Mouse (Mus musculus) heart, postnatal 0 days (tissue): ENCODE measurements around the gene Zswim4. TPM values are rescaled to one million over a fixed set of nuclear protein-coding genes. Genes with fewer than 3 reads are reported as not detected.

ENCODE experiments used
- ATAC-seq: fragments of 200-750 bp; cut with Nextera tagmentation; 2 replicates; pipeline ENCODE4 v1.8.0; 2017; ENCODE audit warnings: low read depth, moderate number of reproducible peaks, moderate library complexity; ENCODE audit not compliant: insufficient read depth
- DNase-seq: peaks from one replicate; pipeline ENCODE4 v3.0.0-alpha.2; 2016; ENCODE audit warnings: low spot score
- H3K27ac ChIP-seq: fragments of 300-500 bp; sonication (generic); 2 replicates; pipeline ENCODE4 v1.5.1; 2014; ENCODE audit warnings: low read depth, mild to moderate bottlenecking
- H3K27me3 ChIP-seq: fragments of 300-500 bp; sonication (generic); 2 replicates; pipeline ENCODE4 v1.6.1; 2014; ENCODE audit warnings: low read length, mixed read lengths; ENCODE audit not compliant: control insufficient read depth, insufficient read depth
- H3K36me3 ChIP-seq: fragments of 300-500 bp; sonication (generic); replicated peaks from 2 replicates; pipeline ENCODE4 v1.6.1; 2014; ENCODE audit warnings: low read length, mixed read lengths; ENCODE audit not compliant: control insufficient read depth, insufficient read depth
- H3K4me1 ChIP-seq: fragments of 300-500 bp; sonication (generic); 2 replicates; pipeline ENCODE4 v1.6.1; 2014; ENCODE audit warnings: antibody characterized with exemption; ENCODE audit not compliant: control insufficient read depth, insufficient read depth
- H3K4me2 ChIP-seq: fragments of 300-500 bp; sonication (generic); 2 replicates; pipeline ENCODE4 v1.6.1; 2014; ENCODE audit warnings: low read depth, mild to moderate bottlenecking, low read length, moderate library complexity
- H3K4me3 ChIP-seq: fragments of 300-500 bp; sonication (generic); 2 replicates; pipeline ENCODE4 v1.5.1; 2014; ENCODE audit warnings: low read depth, low read length
- H3K9ac ChIP-seq: fragments of 300-500 bp; sonication (generic); replicated peaks from 2 replicates; pipeline ENCODE4 v1.6.1; 2014; ENCODE audit warnings: low read depth, low read length, mixed read lengths
- H3K9me3 ChIP-seq: fragments of 300-500 bp; sonication (generic); replicated peaks from 2 replicates; pipeline ENCODE4 v1.6.1; 2016; ENCODE audit warnings: low read length; ENCODE audit not compliant: control insufficient read depth
- CTCF ChIP-seq: IDR thresholded peaks from 2 replicates; pipeline ENCODE4 v1.5.1; 2016; ENCODE audit warnings: antibody characterized with exemption, control low read depth, low read depth
- EP300 ChIP-seq: IDR thresholded peaks from 2 replicates; pipeline ENCODE4 v1.6.1; 2016; ENCODE audit warnings: antibody characterized with exemption, low read depth
- WGBS: fragments of 180-500 bp; shearing (Covaris S2); extraction: QIAGEN DNeasy Blood & Tissue Kit; methylation state at CpG from one replicate; pipeline ENCODE4 v1.1.7; 2014; 5-methylcytosine and 5-hydroxymethylcytosine counted together
- polyA plus RNA-seq: library from polyadenylated mRNA; unstranded; fragments of >200 nt; fragmentation: Nextera tagmentation; extraction: Ambion mirVana; gene quantifications from 2 replicates; pipeline ENCODE4 v1.2.1, GENCODE M21; 2015
- total RNA-seq: library from RNA; depleted of rRNA; stranded (reverse); fragments of >200 nt; gene quantifications from 2 replicates; pipeline ENCODE4 v1.2.3, GENCODE M21; 2014; ENCODE audit warnings: low replicate concordance

Zswim4 gene
- total and polyA plus RNA-seq, 2 experiments from 2014 or later, result 4.6 to 23.8 TPM

DNA sequence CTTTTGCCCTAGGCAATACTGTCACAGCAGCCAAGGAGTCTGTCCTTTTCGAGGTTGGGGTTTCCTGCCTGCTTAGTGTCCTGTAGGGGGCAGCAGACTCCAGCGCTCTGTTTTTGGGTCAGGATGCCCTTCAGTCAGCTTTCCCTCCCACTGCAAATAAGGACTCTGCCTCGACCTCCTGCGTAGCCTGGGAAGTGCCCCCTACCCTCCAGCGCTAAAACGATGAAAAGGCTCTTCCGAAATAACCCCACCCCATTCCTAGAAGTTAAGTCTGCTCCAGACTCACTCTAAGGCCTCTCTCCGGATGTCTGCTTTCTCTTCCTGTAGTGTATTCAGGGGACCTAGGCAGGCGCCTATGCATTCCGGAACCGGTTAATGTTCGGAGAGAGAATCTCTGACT, 50.3 kb downstream of the Zswim4 start:
- 0% methylated on average over 12 of the region's 12 CpGs for WGBS
- ATAC-seq, result peak; percentile 62
- H3K4me1 ChIP-seq, result peaks cover 16% of the 10 kb centered on the region; the same call in 1 of the 2 replicates

DNA sequence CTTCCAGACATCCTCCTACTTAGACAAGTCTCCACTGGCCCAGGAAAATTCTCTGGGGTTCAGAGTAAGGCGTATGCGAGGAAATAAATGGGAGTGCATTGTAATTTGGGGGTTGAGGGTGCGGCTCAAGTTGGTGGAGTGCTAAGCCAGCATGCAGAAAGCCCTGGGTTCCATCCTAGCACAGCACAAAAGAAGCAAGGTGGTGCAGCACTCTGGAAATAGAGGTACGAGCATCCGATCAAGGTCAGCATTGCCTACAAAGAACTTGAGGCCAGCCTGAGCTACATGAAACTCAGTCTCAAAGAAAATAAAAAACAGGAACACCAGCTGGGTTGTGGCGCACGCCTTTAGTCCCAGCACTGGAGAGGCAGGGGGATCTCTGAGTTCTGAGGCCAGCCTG, 51.7 kb downstream of the Zswim4 start, which contains the start of gene Nanos3:
TSS of gene Nanos3 (minus strand) at position 101 of the 400 bp plus-strand sequence.
- peak within 1 kb of the TSS; percentile 99 for H3K4me2 ChIP-seq
- no peak for ATAC-seq
- no peaks in the 10 kb centered on the region for H3K27me3 ChIP-seq
- no peaks in the 10 kb centered on the region for H3K9me3 ChIP-seq
- 97% methylated on average over 7 of the region's 7 CpGs for WGBS
- peak within 1 kb of the TSS; percentile 81 for H3K27ac ChIP-seq
- peak within 1 kb of the TSS; percentile 90 for H3K4me3 ChIP-seq
- H3K4me1 ChIP-seq, result peaks cover 22% of the 10 kb centered on the region; the same call in 1 of the 2 replicates
- no peaks in the 10 kb centered on the region for H3K36me3 ChIP-seq
- TF ChIP-seq CTCF, result no peak
- TF ChIP-seq EP300, result no peak
- DNase-seq, result no peak
- H3K9ac ChIP-seq, result peak within 1 kb of the TSS; percentile 97

More for the DNA sequence above, 50.3 kb downstream of the Zswim4 start:
- Histone ChIP-seq H3K27ac (peak overlapping the region; percentile 75), H3K36me3 (no peaks in the 10 kb centered on the region), H3K27me3 (no peaks in the 10 kb centered on the region), H3K9ac (peak overlapping the region; percentile 8; the same call in 1 of the 2 replicates), H3K9me3 (no peaks in the 10 kb centered on the region), H3K4me3 (peak overlapping the region; percentile 41), H3K4me2 (peak overlapping the region; percentile 70)
- DNase-seq, result peak; percentile 88
- TF ChIP-seq EP300, result no peak
- TF ChIP-seq CTCF, result peak; percentile 92

DNA sequence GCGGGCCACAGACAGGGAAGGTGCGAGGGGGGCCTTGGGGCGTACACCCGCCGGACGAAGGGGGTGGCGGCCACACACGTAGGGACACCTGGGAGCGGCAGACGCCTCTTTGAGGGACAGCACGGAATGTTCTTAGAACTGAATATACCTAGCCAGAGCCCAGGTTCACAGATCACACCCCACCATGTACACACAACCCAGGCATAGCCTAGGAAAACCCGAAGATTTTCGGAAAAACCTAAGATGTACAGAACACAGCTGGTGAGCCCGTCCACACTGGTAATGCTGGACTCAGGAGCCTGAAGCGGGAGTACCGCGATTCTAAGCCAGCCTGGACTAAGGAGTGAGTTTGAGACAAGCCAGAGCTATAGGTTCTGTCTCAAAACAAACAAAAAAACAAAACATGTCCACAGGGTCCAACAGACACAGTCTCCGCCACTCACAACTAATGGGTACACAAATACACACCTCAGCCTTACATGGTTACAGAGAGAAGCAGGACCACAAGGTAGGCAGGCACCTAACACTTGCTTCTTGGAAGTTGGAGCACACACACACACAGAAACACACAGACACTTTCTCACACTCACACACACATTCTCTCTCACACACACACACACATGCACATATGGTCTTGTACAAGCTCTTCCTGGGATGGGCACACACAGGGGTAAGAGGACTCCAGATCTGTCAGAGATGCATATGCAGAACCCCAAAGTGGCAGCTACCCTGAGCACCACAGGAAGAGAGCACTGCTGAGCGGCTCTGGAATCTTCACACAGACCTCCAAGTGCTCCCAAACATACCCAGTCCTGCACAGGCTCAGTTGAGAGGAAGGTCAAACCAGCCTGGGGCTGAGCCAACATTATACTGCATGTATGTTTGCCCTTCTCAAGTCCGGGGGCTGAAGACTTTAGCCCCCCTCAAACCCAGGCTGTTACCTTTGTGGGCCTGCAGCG, 52.5 kb downstream of the Zswim4 start:
- no peak for DNase-seq
- Histone ChIP-seq H3K9me3 (no peaks in the 10 kb centered on the region), H3K4me2 (peak overlapping the region; percentile 99), H3K4me3 (peak overlapping the region; percentile 90), H3K9ac (peak overlapping the region; percentile 97), H3K27ac (peak overlapping the region; percentile 81), H3K36me3 (no peaks in the 10 kb centered on the region), H3K27me3 (no peaks in the 10 kb centered on the region), H3K4me1 (peaks cover 28% of the 10 kb centered on the region; the same call in 1 of the 2 replicates)
- no peak for TF ChIP-seq CTCF
- 21% methylated on average over 21 of the region's 21 CpGs for WGBS
- no peak for ATAC-seq

- ATAC-seq (peak; percentile 22), DNase-seq (no peak)
- H3K36me3 ChIP-seq, result no peaks in the 10 kb centered on the region
- no peak for TF ChIP-seq CTCF
- no peak for TF ChIP-seq EP300
- under 1% methylated on average over 69 of the region's 87 CpGs for WGBS
- peak overlapping the region; percentile 81 for H3K27ac ChIP-seq
- H3K4me3 ChIP-seq, result peak overlapping the region; percentile 90
- peak overlapping the region; percentile 99 for H3K4me2 ChIP-seq
- H3K27me3 ChIP-seq, result no peaks in the 10 kb centered on the region
- peak overlapping the region; percentile 97 for H3K9ac ChIP-seq
- peaks cover 28% of the 10 kb centered on the region; the same call in 1 of the 2 replicates for H3K4me1 ChIP-seq
- no peaks in the 10 kb centered on the region for H3K9me3 ChIP-seq
Observed at GRCm38 (mm10) chr8:84183261-84184084, 53.4 kb downstream of the Zswim4 start.

DNA sequence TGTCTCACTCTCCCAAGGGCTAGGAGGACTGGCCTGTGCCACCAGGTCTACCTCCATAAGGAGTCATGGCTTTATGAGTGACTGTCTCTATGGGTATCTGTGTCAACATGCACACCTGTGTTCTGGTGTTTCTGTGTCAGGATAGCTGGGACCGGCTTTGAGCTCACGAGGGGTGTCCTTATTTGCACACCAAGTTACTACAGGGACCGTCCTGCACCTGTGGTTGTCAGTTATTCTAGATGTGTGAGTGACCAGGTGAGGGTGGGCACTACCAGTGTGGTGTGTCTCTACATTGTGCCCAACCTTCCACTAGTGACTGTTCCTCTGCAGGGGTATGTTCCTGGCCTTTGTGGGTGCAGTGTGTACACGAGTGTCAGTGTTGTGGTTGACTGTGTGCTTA, 54.0 kb downstream of the Zswim4 start:
- ATAC-seq, result no peak
- Histone ChIP-seq H3K4me3 (peak overlapping the region; percentile 90), H3K9me3 (no peaks in the 10 kb centered on the region), H3K27me3 (no peaks in the 10 kb centered on the region), H3K4me1 (peaks cover 28% of the 10 kb centered on the region; the same call in 1 of the 2 replicates), H3K36me3 (no peaks in the 10 kb centered on the region), H3K4me2 (peak overlapping the region; percentile 99), H3K9ac (peak overlapping the region; percentile 97), H3K27ac (peak overlapping the region; percentile 81; the same call in 1 of the 2 replicates)
- no peak for DNase-seq
- 61% methylated on average over 4 of the region's 4 CpGs for WGBS
- TF ChIP-seq EP300, result no peak
- TF ChIP-seq CTCF, result no peak
